Mouse (Mus musculus) layer of hippocampus, adult 2 months (tissue): Measurements from ENCODE around the gene Plpp7. TPM values are rescaled to one million over a fixed set of nuclear protein-coding genes. Genes with fewer than 3 reads are reported as not detected.
A peak's percentile ranks its signal among the peaks of the same experiment; 100 is the strongest.

Experiments used
- DNase-seq, 2 experiments: peaks; one replicate each; pipeline ENCODE4 v3.0.0; 2022; ENCODE audit warnings: low spot score in 2 of 2
- H3K27ac ChIP-seq: fragments of 200-600 bp; 2 replicates; pipeline ENCODE4 v1.8.1; 2022
- H3K4me3 ChIP-seq: fragments of 200-600 bp; 2 replicates; pipeline ENCODE4 v1.8.1; 2022; ENCODE audit warnings: mild to moderate bottlenecking
- CTCF ChIP-seq: fragments of 200-600 bp; conservative IDR thresholded peaks from 2 replicates; pipeline ENCODE4 v1.8.1; 2022; ENCODE audit warnings: antibody characterized with exemption, mild to moderate bottlenecking, moderate library complexity
- microRNA-seq, 2 experiments: library from miRNA; unstranded; fragments of <30 nt; microRNA quantifications; one replicate each; pipeline ENCODE4 v1.2.0; 2021
- total RNA-seq, 2 experiments: library from RNA; stranded (reverse); gene quantifications; 2 replicates each; pipeline ENCODE4 v1.2.3; 2021

Gene Plpp7
- total RNA-seq, 2 experiments from 2014 or later, result 20.2 to 21.8 TPM

DNA sequence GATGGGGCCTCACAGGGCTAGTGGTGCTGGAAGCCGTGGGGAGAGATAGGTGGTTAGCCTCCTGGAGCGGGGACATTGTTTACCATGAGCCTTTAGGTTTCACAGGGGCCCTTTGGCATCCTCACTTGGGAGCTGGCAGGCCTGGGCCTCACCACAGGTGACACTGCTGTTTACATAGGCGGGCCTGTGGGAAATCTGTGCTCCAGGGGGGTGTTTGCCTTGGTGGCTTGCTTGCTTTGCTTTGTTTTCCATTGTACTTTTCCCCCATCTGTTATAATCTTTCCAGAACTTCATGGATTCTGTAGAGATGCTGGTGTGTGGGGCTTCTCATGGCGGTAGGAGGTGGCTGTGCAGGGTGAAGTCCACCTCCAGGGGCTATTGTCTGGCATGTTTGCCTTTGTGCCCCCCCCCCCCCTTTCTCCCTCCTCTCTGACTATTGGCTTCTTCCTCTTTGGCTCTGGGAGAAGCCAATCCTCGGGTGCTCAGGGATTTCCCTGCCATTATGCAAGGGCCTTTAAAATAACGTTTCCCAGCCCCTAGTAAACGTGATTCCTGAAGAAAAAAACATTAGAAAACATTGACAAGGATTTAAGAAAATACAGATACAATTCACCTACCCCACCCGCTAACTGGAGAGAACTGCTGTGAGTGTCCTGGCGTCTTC lies 59.1 kb downstream of the Plpp7 start:
- Histone ChIP-seq H3K4me3 (peak overlapping the region; percentile 85), H3K27ac (peak overlapping the region; percentile 99)
- TF ChIP-seq CTCF, result no peak
- no peak for DNase-seq

GRCm38 (mm10) chr2:32154998-32155541 lies 59.7 kb downstream of the Plpp7 start:
- H3K4me3 ChIP-seq, result peak overlapping the region; percentile 31
- H3K27ac ChIP-seq, result peak overlapping the region; percentile 99
- TF ChIP-seq CTCF, result peak; percentile 37
- DNase-seq, result no peak

DNA sequence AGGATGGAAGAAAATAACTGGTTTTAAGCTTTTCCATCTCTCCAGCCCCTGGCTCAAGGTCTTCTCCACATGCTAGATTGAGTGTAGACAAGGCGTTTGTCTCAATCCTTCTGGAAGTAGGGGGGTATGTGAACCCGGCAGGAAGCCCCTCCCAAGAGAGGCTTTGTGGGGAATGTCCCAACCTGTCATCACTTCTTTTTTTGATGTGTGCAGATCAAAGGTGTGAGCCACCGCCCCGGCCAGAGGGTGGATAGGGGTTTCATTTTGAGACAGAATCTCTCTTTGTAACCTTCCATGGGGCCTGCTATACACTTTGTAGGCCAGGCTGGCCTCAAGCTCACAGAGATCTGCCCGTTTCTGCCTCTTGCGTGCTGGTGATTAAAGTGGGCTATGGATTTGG lies 60.3 kb downstream of the Plpp7 start:
- TF ChIP-seq CTCF, result no peak
- peak overlapping the region; percentile 22; the same call in 1 of the 2 replicates for H3K4me3 ChIP-seq
- DNase-seq, result no peak
- peak overlapping the region; percentile 99 for H3K27ac ChIP-seq

DNA sequence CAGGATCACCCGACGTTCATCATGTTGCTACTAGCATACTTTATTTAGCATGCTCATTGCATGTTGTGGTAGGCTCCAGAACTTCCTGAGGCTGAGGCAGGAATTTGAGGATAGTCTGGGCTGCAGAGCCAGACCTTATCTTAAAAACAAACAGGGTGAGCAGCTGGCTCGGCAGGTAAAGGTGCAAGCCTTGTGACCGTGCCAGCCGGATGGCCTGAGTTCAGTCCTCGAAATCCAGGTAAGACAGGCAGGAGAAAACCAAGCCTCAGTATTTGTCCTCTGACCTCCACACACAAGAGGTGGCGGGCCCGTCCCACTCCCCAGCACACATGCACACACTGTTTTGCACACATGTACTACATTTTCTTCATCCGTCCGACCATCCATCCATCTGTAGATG lies 61.3 kb downstream of the Plpp7 start:
- no peak for DNase-seq
- H3K4me3 ChIP-seq, result peak overlapping the region; percentile 11; the same call in 1 of the 2 replicates
- H3K27ac ChIP-seq, result peak overlapping the region; percentile 99
- TF ChIP-seq CTCF, result no peak

GRCm38 (mm10) chr2:32157328-32157727 lies 62.0 kb downstream of the Plpp7 start:
- no peak for TF ChIP-seq CTCF

GRCm38 (mm10) chr2:32158616-32159239 lies 63.4 kb downstream of the Plpp7 start:
- no peak overlapping the region for H3K4me3 ChIP-seq
- peak; percentile 46 for TF ChIP-seq CTCF
- DNase-seq, result no peak

More at GRCm38 (mm10) chr2:32157328-32157727, 62.0 kb downstream of the Plpp7 start:
- DNase-seq, result no peak
- no peak overlapping the region for H3K4me3 ChIP-seq
- peak overlapping the region; percentile 99 for H3K27ac ChIP-seq

More at GRCm38 (mm10) chr2:32158616-32159239, 63.4 kb downstream of the Plpp7 start:
- peak overlapping the region; percentile 99; the same call in 1 of the 2 replicates for H3K27ac ChIP-seq

Small RNA genes lying within 50 kb of the gene (microRNA-seq; reads per million reads assigned to microRNA genes)
- gene Mir7674, result 3.1 to 3.2 reads per million in 2 experiments

Other genes starting within 250 kb of the Plpp7 start
- gene Fibcd1, start 249.5 kb upstream of the Plpp7 start, total RNA-seq, result 100 to 1,000 TPM; 108 to 110 TPM
- gene Lamc3, start 208.2 kb upstream of the Plpp7 start, total RNA-seq, result 1 to 10 TPM; 6.3 to 7.8 TPM
- 1 to 10 TPM; 6.0 to 7.4 TPM for gene Aif1l, start 145.4 kb upstream of the Plpp7 start, total RNA-seq
- gene Nup214, start 121.1 kb upstream of the Plpp7 start, total RNA-seq, result 10 to 100 TPM; 67.0 to 69.3 TPM
- gene Fam78a, start 10.7 kb upstream of the Plpp7 start, total RNA-seq, result 1 to 10 TPM; 3.6 to 6.0 TPM
- gene Prrc2b, start 55.6 kb downstream of the Plpp7 start, total RNA-seq, result 100 to 1,000 TPM; 288 to 305 TPM
- gene Pomt1, start 141.1 kb downstream of the Plpp7 start, total RNA-seq, result 10 to 100 TPM; 23.4 to 24.1 TPM
- gene Uck1, start 164.6 kb downstream of the Plpp7 start, total RNA-seq, result 10 to 100 TPM; 55.3 to 57.8 TPM
- 10 to 100 TPM; 87.9 TPM for gene Golga2, start 191.9 kb downstream of the Plpp7 start, total RNA-seq
- 100 to 1,000 TPM; 212 to 222 TPM for gene Swi5, start 192.5 kb downstream of the Plpp7 start, total RNA-seq